Comparison of ENCODE assay signal across 28 mouse cellular contexts in the genomic region with DNA sequence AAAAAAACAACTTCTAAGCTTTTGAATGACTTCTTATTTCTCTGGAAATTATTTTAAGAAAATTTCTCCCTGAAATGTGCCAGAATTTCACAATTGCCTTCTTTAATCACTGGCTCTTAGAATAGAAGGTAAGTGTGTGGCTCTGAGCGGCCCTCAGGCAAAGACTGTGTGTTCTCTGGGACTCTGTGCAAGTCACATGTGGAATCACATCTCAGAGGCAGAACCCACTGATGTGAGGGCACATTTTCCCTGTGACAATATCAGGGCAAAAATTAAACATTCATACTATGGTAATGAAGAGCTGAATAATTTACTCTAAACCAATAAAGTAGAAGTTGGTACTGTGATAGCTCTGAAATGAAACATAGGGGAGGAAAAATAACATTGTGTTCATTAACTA.
A peak's percentile ranks its signal among the peaks of the same experiment; 100 is the strongest.
DNase-seq lines count a peak whose midpoint lies in the region; ATAC-seq lines count a peak whose summit lies in the region.
"Had no signal": no experiment of that assay in that cellular context is flagged by ENCODE, and none has a peak within 500 bp of the region (broad histone marks: within the 10 kb centered on the region; RNA-seq: fewer than 3 reads in every experiment).

No protein-coding gene starts in this region.

- H3K9me3 ChIP-seq in kidney, embryonic 14.5 days (ENCODE audit: control insufficient read depth, low read length): no peaks in the 10 kb centered on the region
- H3K9me3 ChIP-seq in midbrain, embryonic 16.5 days (replicated peaks; ENCODE audit: control insufficient read depth, low read length, poor library complexity, severe bottlenecking): no peaks in the 10 kb centered on the region
- no peaks in the 10 kb centered on the region for H3K9me3 ChIP-seq in midbrain, embryonic 11.5 days (ENCODE audit: control insufficient read depth, low read length)
- H3K9me3 ChIP-seq: embryonic facial prominence, embryonic 10.5 days; embryonic facial prominence, embryonic 13.5 days; hindbrain, embryonic 12.5 days; hindbrain, embryonic 15.5 days had no signal

- ATAC-seq in kidney, embryonic 14.5 days (ENCODE audit: low FRiP score, low TSS enrichment): no peak
- peak; percentile 77; the same call in 1 of the 2 replicates for ATAC-seq in midbrain, embryonic 16.5 days
- no peak for ATAC-seq in midbrain, embryonic 11.5 days (ENCODE audit: low FRiP score)
- ATAC-seq: forebrain, embryonic 14.5 days; forebrain, postnatal 0 days had no signal

- DNase-seq in kidney, adult 11 months: peak; percentile 8
- no peak for DNase-seq in kidney, postnatal 25 days
- peak; percentile 7 for DNase-seq in kidney, adult 9 months
- no peak for DNase-seq in midbrain, embryonic 11.5 days (ENCODE audit: low spot score, missing footprints)
- DNase-seq in lung, postnatal 4 days: no peak
- DNase-seq: adrenal gland, adult 2 months; adrenal gland, postnatal 14 days; B cell, adult 2 months; cerebellum, adult 11-12 months; cerebellum, adult 8-10 months; cerebellum, postnatal 10 days; cerebellum, postnatal 36 days; embryo, embryonic 11 days; forebrain, postnatal 0 days; gastrocnemius, adult 2 months; gastrocnemius, postnatal 14 days; heart, adult 11 months had no signal

- no peaks in the 10 kb centered on the region for H3K36me3 ChIP-seq in kidney, embryonic 14.5 days (ENCODE audit: control insufficient read depth, insufficient read depth, low read length)
- no peaks in the 10 kb centered on the region for H3K36me3 ChIP-seq in midbrain, embryonic 16.5 days (ENCODE audit: control insufficient read depth, insufficient read depth, low read length)
- no peaks in the 10 kb centered on the region for H3K36me3 ChIP-seq in midbrain, embryonic 11.5 days (ENCODE audit: control insufficient read depth, insufficient read depth, low read length)
- H3K36me3 ChIP-seq: embryonic facial prominence, embryonic 10.5 days; embryonic facial prominence, embryonic 13.5 days; G1E; hindbrain, embryonic 12.5 days; hindbrain, embryonic 15.5 days had no signal

- H3K27ac ChIP-seq in kidney, embryonic 14.5 days (ENCODE audit: low read depth, low read length): no peak overlapping the region
- H3K27ac ChIP-seq in midbrain, embryonic 16.5 days (ENCODE audit: low read length): no peak overlapping the region
- no peak overlapping the region for H3K27ac ChIP-seq in midbrain, embryonic 11.5 days (ENCODE audit: low read depth, low read length)
- H3K27ac ChIP-seq: embryonic facial prominence, embryonic 10.5 days; embryonic facial prominence, embryonic 13.5 days; gastrocnemius, adult 2 months; hindbrain, embryonic 12.5 days; hindbrain, embryonic 15.5 days had no signal

- H3K27me3 ChIP-seq in kidney, embryonic 14.5 days (ENCODE audit: control insufficient read depth, insufficient read depth, low read length): no peaks in the 10 kb centered on the region
- H3K27me3 ChIP-seq in midbrain, embryonic 16.5 days (ENCODE audit: control insufficient read depth, insufficient read depth, low read depth, low read length): no peaks in the 10 kb centered on the region
- no peaks in the 10 kb centered on the region for H3K27me3 ChIP-seq in midbrain, embryonic 11.5 days (ENCODE audit: control insufficient read depth, insufficient read depth, low read length)
- H3K27me3 ChIP-seq: CH12.LX; embryonic facial prominence, embryonic 13.5 days; hindbrain, embryonic 12.5 days; hindbrain, embryonic 15.5 days had no signal

- 0 out of 2 replicates have a peak, but pooled peaks cover 5% of the 10 kb centered on the region for H3K4me1 ChIP-seq in kidney, embryonic 14.5 days (ENCODE audit: control insufficient read depth, insufficient read depth, low read length)
- H3K4me1 ChIP-seq in midbrain, embryonic 16.5 days (ENCODE audit: control insufficient read depth, insufficient read depth, low read length): no peaks in the 10 kb centered on the region
- H3K4me1 ChIP-seq in midbrain, embryonic 11.5 days (ENCODE audit: control insufficient read depth, insufficient read depth, low read length): no peaks in the 10 kb centered on the region
- H3K4me1 ChIP-seq: embryonic facial prominence, embryonic 10.5 days; embryonic facial prominence, embryonic 13.5 days; hindbrain, embryonic 12.5 days; hindbrain, embryonic 15.5 days had no signal

- WGBS in kidney, embryonic 14.5 days: 95% methylated on average over 1 of the region's 1 CpGs
- WGBS in midbrain, embryonic 16.5 days: 87% methylated on average over 1 of the region's 1 CpGs
- WGBS in midbrain, embryonic 11.5 days: 86% methylated on average over 1 of the region's 1 CpGs

- H3K4me2 ChIP-seq in kidney, embryonic 14.5 days (replicated peaks; ENCODE audit: low read depth, low read length): no peak overlapping the region
- no peak overlapping the region for H3K4me2 ChIP-seq in midbrain, embryonic 16.5 days (ENCODE audit: low read length)
- H3K4me2 ChIP-seq in midbrain, embryonic 11.5 days: no peak overlapping the region
- H3K4me2 ChIP-seq: embryonic facial prominence, embryonic 13.5 days; heart, embryonic 11.5 days; hindbrain, embryonic 12.5 days; hindbrain, embryonic 15.5 days had no signal

- no peak overlapping the region for H3K9ac ChIP-seq in kidney, embryonic 14.5 days (ENCODE audit: low read depth, low read length)
- H3K9ac ChIP-seq in midbrain, embryonic 16.5 days (ENCODE audit: low read depth, low read length): no peak overlapping the region
- H3K9ac ChIP-seq in midbrain, embryonic 11.5 days (ENCODE audit: low read length): no peak overlapping the region
- H3K9ac ChIP-seq: embryonic facial prominence, embryonic 13.5 days; forebrain, postnatal 0 days; hindbrain, embryonic 12.5 days; hindbrain, embryonic 15.5 days had no signal

- H3K4me3 ChIP-seq in kidney, embryonic 14.5 days (ENCODE audit: low read length): no peak overlapping the region
- H3K4me3 ChIP-seq in midbrain, embryonic 16.5 days (ENCODE audit: low read depth, low read length): no peak overlapping the region
- no peak overlapping the region for H3K4me3 ChIP-seq in midbrain, embryonic 11.5 days (ENCODE audit: low read depth, low read length)
- H3K4me3 ChIP-seq: embryonic facial prominence, embryonic 10.5 days; embryonic facial prominence, embryonic 13.5 days; erythroblast, embryonic 14.5 days; gastrocnemius, adult 2 months; hindbrain, embryonic 12.5 days; hindbrain, embryonic 15.5 days had no signal

Comparison
In these comparisons a context has a peak if more than half of its experiments do, and no peak if none do; other contexts are left out.
1. DNase-seq: peak in kidney, adult 11 months (single experiment) and kidney, adult 9 months (single experiment); none in kidney, postnatal 25 days (0 of 2), midbrain, embryonic 11.5 days (single experiment) and lung, postnatal 4 days (0 of 2).